8 mouse cellular contexts compared by ENCODE assay signal in genomic region chr14:67536787-67537659, GRCm38 (mm10).
DNase-seq lines count a peak whose midpoint lies in the region; ATAC-seq lines count a peak whose summit lies in the region.

No protein-coding gene starts in this region.

- H3K9me3 ChIP-seq in heart, embryonic 11.5 days (replicated peaks; ENCODE audit: control insufficient read depth, low read length) = no peaks in the 10 kb centered on the region
- no peaks in the 10 kb centered on the region for H3K9me3 ChIP-seq in forebrain, embryonic 12.5 days
- no peaks in the 10 kb centered on the region for H3K9me3 ChIP-seq in neural tube, embryonic 13.5 days

- ATAC-seq in heart, embryonic 11.5 days (replicated peaks; ENCODE audit: insufficient number of reproducible peaks, low FRiP score, low TSS enrichment) = no peak
- ATAC-seq in forebrain, embryonic 12.5 days (ENCODE audit: low FRiP score) = peak; percentile 81
- ATAC-seq in neural tube, embryonic 13.5 days (ENCODE audit: low read depth) = peak; percentile 71
- no peak for ATAC-seq in erythroid progenitor cell, adult 5-6 weeks (replicated peaks; ENCODE audit: low FRiP score, poor library complexity, severe bottlenecking)

- H3K36me3 ChIP-seq in heart, embryonic 11.5 days (ENCODE audit: control insufficient read depth, insufficient read depth, low read length) = no peaks in the 10 kb centered on the region
- H3K36me3 ChIP-seq in forebrain, embryonic 12.5 days (replicated peaks) = no peaks in the 10 kb centered on the region
- H3K36me3 ChIP-seq in neural tube, embryonic 13.5 days = no peaks in the 10 kb centered on the region

- H3K27me3 ChIP-seq in heart, embryonic 11.5 days (ENCODE audit: control insufficient read depth, insufficient read depth, low read length) = no peaks in the 10 kb centered on the region
- peaks cover 20% of the 10 kb centered on the region for H3K27me3 ChIP-seq in forebrain, embryonic 12.5 days
- H3K27me3 ChIP-seq in neural tube, embryonic 13.5 days = no peaks in the 10 kb centered on the region; the same call in 1 of the 2 replicates

- no peak overlapping the region for H3K4me2 ChIP-seq in heart, embryonic 11.5 days
- H3K4me2 ChIP-seq in forebrain, embryonic 12.5 days = no peak overlapping the region
- H3K4me2 ChIP-seq in neural tube, embryonic 13.5 days = no peak overlapping the region

- no peak overlapping the region for H3K27ac ChIP-seq in heart, embryonic 11.5 days (ENCODE audit: low read depth, low read length)
- H3K27ac ChIP-seq in forebrain, embryonic 12.5 days = no peak overlapping the region
- H3K27ac ChIP-seq in neural tube, embryonic 13.5 days (replicated peaks) = peak overlapping the region; percentile 83

- intact Hi-C loops in heart, postnatal 14 days (cut with DNase I) = no loop called here
- intact Hi-C loops in left cerebral cortex, postnatal 25 days (cut with DNase I) = no loop called here

- peak; percentile 96 for DNase-seq in heart, adult 11 months
- DNase-seq in heart, postnatal 14 days = peak; percentile 56 to 60
- peak; percentile 34 to 52 for DNase-seq in left cerebral cortex, postnatal 25 days (ENCODE audit: low spot score in 2 of 2)
- no peak for DNase-seq in kidney, adult 9 months

- 35% methylated on average over 8 of the region's 8 CpGs for WGBS in heart, embryonic 11.5 days (ENCODE audit: insufficient replicate concordance)
- 21% methylated on average over 8 of the region's 8 CpGs for WGBS in forebrain, embryonic 12.5 days
- WGBS in neural tube, embryonic 13.5 days = 16% methylated on average over 8 of the region's 8 CpGs

- H3K9ac ChIP-seq in heart, embryonic 11.5 days (ENCODE audit: low read depth, low read length) = no peak overlapping the region
- H3K9ac ChIP-seq in forebrain, embryonic 12.5 days = no peak overlapping the region
- H3K9ac ChIP-seq in neural tube, embryonic 13.5 days = peak overlapping the region; percentile 6; the same call in 1 of the 2 replicates

- 0 out of 2 replicates have a peak, but pooled peaks cover 2% of the 10 kb centered on the region for H3K4me1 ChIP-seq in heart, embryonic 11.5 days (ENCODE audit: control insufficient read depth, insufficient read depth, low read length)
- H3K4me1 ChIP-seq in forebrain, embryonic 12.5 days = peaks cover 22% of the 10 kb centered on the region
- H3K4me1 ChIP-seq in neural tube, embryonic 13.5 days (replicated peaks) = peaks cover 30% of the 10 kb centered on the region

- H3K4me3 ChIP-seq in heart, embryonic 11.5 days (ENCODE audit: low read depth, low read length) = no peak overlapping the region
- H3K4me3 ChIP-seq in forebrain, embryonic 12.5 days (replicated peaks) = no peak overlapping the region
- no peak overlapping the region for H3K4me3 ChIP-seq in neural tube, embryonic 13.5 days

Comparison
In these comparisons a context has a peak if more than half of its experiments do, and no peak if none do; other contexts are left out.
1. ATAC-seq: peak in forebrain, embryonic 12.5 days (single experiment) and neural tube, embryonic 13.5 days (single experiment); none in heart, embryonic 11.5 days (single experiment) and erythroid progenitor cell, adult 5-6 weeks (single experiment).